Mouse (Mus musculus) liver, embryonic 14.5 days (tissue): ENCODE results near the gene Zfand4.
"Not testable (repeated sequence)": the region's sequence is repeated elsewhere in the genome, so short reads cannot be mapped to it uniquely, and the experiment has no call there.

Source experiments
- CTCF ChIP-seq: IDR thresholded peaks from 2 replicates; pipeline ENCODE4 v1.5.1; 2016; ENCODE audit warnings: antibody characterized with exemption, low read depth, control low read depth
- EP300 ChIP-seq: IDR thresholded peaks from 2 replicates; pipeline ENCODE4 v1.6.1; 2016; ENCODE audit warnings: antibody characterized with exemption, low read depth

GRCm38 (mm10) chr6:116356311-116356947 lies 92.4 kb downstream of the Zfand4 start:
- TF ChIP-seq CTCF, EP300: not testable (repeated sequence)
